Mouse (Mus musculus) intestine, embryonic 16.5 days (tissue): ENCODE data around the gene Arsj. TPM values are rescaled to one million over a fixed set of nuclear protein-coding genes. Genes with fewer than 3 reads are reported as not detected.

Source experiments
- ATAC-seq: fragments of 200-750 bp; cut with Nextera tagmentation; 2 replicates; pipeline ENCODE4 v1.8.0; 2017; ENCODE audit warnings: moderate TSS enrichment, moderate library complexity
- H3K27ac ChIP-seq: fragments of 300-500 bp; sonication (generic); 2 replicates; pipeline ENCODE4 v1.5.1; 2014; ENCODE audit warnings: mild to moderate bottlenecking, low read length
- H3K27me3 ChIP-seq: fragments of 300-500 bp; sonication (generic); replicated peaks from 2 replicates; pipeline ENCODE4 v1.6.1; 2014; ENCODE audit warnings: low read length, control low read depth, mixed read lengths; ENCODE audit not compliant: control insufficient read depth, insufficient read depth
- H3K36me3 ChIP-seq: fragments of 300-500 bp; sonication (generic); 2 replicates; pipeline ENCODE4 v1.6.1; 2014; ENCODE audit warnings: low read length, control low read depth; ENCODE audit not compliant: control insufficient read depth, insufficient read depth
- H3K4me1 ChIP-seq: fragments of 300-500 bp; sonication (generic); 2 replicates; pipeline ENCODE4 v1.6.1; 2014; ENCODE audit warnings: low read length, control low read depth, mixed read lengths; ENCODE audit not compliant: control insufficient read depth, insufficient read depth
- H3K4me2 ChIP-seq: fragments of 300-500 bp; sonication (generic); 2 replicates; pipeline ENCODE4 v1.6.1; 2014; ENCODE audit warnings: low read depth, low read length, control low read depth
- H3K4me3 ChIP-seq: fragments of 300-500 bp; sonication (generic); 2 replicates; pipeline ENCODE4 v1.5.1; 2014; ENCODE audit warnings: mild to moderate bottlenecking, low read length
- H3K9ac ChIP-seq: fragments of 300-500 bp; sonication (generic); 2 replicates; pipeline ENCODE4 v1.6.1; 2014; ENCODE audit warnings: low read depth, low read length
- H3K9me3 ChIP-seq: fragments of 300-500 bp; sonication (generic); 2 replicates; pipeline ENCODE4 v1.6.1; 2016; ENCODE audit warnings: low read length, control low read depth; ENCODE audit not compliant: control insufficient read depth
- WGBS: fragments of 180-500 bp; shearing (Covaris S2); extraction: QIAGEN DNeasy Blood & Tissue Kit; methylation state at CpG from one replicate; pipeline ENCODE4 v1.1.7; 2014; 5-methylcytosine and 5-hydroxymethylcytosine counted together
- polyA plus RNA-seq: library from polyadenylated mRNA; unstranded; fragments of >200 nt; fragmentation: Nextera tagmentation; extraction: Ambion mirVana; gene quantifications from 2 replicates; pipeline ENCODE4 v1.2.1, GENCODE M21; 2015

Arsj gene
- polyA plus RNA-seq, 1 experiment from 2014 or later, result 1.7 TPM

- Histone ChIP-seq H3K27me3 (no peaks in the 10 kb centered on the region), H3K27ac (no peak overlapping the region), H3K36me3 (no peaks in the 10 kb centered on the region), H3K4me2 (no peak overlapping the region), H3K4me3 (no peak overlapping the region), H3K9me3 (no peaks in the 10 kb centered on the region), H3K4me1 (no peaks in the 10 kb centered on the region), H3K9ac (no peak overlapping the region)
- WGBS, result 54% methylated on average over 7 of the region's 7 CpGs
- ATAC-seq, result no peak
These were observed 92.5 kb downstream of the Arsj start for GRCm38 (mm10) chr3:126455787-126456482.

- WGBS, result 80% methylated on average over 4 of the region's 4 CpGs
- Histone ChIP-seq H3K36me3 (no peaks in the 10 kb centered on the region), H3K4me3 (no peak overlapping the region), H3K9me3 (no peaks in the 10 kb centered on the region), H3K4me1 (no peaks in the 10 kb centered on the region), H3K27ac (no peak overlapping the region), H3K27me3 (no peaks in the 10 kb centered on the region), H3K9ac (no peak overlapping the region), H3K4me2 (no peak overlapping the region)
- ATAC-seq, result no peak
These were observed 99.8 kb downstream of the Arsj start for GRCm38 (mm10) chr3:126463119-126463815.

GRCm38 (mm10) chr3:126464262-126464661 lies 100.8 kb downstream of the Arsj start:
- WGBS, result 65% methylated on average over 2 of the region's 2 CpGs
- Histone ChIP-seq H3K9ac (no peak overlapping the region), H3K4me1 (no peaks in the 10 kb centered on the region), H3K27ac (no peak overlapping the region), H3K9me3 (no peaks in the 10 kb centered on the region), H3K4me3 (no peak overlapping the region), H3K27me3 (no peaks in the 10 kb centered on the region), H3K4me2 (no peak overlapping the region), H3K36me3 (no peaks in the 10 kb centered on the region)
- ATAC-seq, result no peak

Other genes starting within 250 kb of the Arsj start
- 37.6 and 40.3 TPM in 2 replicates for gene Camk2d, start 232.6 kb downstream of the Arsj start, polyA plus RNA-seq